Mouse (Mus musculus) liver, adult 10 weeks (tissue): ENCODE measurements around the gene Smc1b. TPM values are rescaled to one million over a fixed set of nuclear protein-coding genes. Genes with fewer than 3 reads are reported as not detected.

Experiments
- polyA plus RNA-seq: library from polyadenylated mRNA; stranded (reverse); fragments of 350-450 nt; fragmentation: Illumina TruSeq; extraction: RNeasy Lipid Tissue Mini Kit (QIAGEN cat#74804); gene quantifications from one replicate; pipeline ENCODE4 v1.2.3, GENCODE M21; 2014; ENCODE audit warnings: low read depth, low replicate concordance

The Smc1b gene
- 0.66 TPM for polyA plus RNA-seq

GRCm38 (mm10) chr15:85131275-85132192, at the start of gene Smc1b, which contains the start of gene Ribc2:
Gene Smc1b, minus strand, starts transcription at chr15:85131964.
Gene Ribc2, plus strand, starts transcription at chr15:85132078.

GRCm38 (mm10) chr15:85028648-85029047, 103.1 kb downstream of the Smc1b start, which contains the start of gene Fam118a:
Gene Fam118a, plus strand, starts transcription at chr15:85028948.

DNA sequence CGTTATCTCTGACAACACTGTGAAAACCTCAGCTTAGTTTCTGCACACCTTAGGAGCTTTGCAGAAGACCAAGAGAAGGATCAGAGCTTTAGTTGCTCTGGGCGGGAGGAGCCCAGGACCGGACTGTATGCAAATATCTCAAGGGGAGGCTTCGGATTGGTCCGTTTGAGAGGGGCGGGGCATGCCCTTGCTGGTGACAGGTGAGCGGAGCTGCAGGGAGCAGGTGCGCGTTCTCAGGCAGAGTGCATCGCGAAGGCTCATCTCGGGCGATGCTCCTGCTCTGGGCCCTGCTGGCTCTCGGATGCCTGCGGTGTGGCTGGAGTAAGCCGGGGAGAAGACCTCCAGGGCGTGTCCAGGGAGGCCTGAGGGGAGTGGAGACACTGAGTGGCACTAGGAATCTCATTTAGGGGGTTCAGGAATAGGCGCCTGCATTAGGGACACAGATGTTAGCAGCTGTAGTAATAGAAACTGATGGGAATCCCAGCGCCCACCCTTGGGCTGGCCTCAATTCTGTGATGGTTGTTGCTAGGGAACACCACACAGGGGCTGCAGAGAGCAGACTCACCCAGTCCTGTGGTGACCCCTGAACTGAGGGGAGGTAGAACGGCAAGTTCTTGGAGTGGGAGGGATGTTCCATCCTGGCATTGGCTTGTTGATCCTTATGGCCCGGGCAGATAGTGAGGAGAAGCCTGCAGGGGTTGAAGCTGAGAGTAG, 114.7 kb downstream of the Smc1b start, which contains the start of gene Upk3a:
Gene Upk3a, plus strand, starts transcription at position 191 of the 714 bp plus-strand sequence.

Other genes with a start within 250 kb of the Smc1b start
- gene Gm29666, start 211.9 kb downstream of the Smc1b start, polyA plus RNA-seq = 0.08 TPM
- 7.9 TPM for gene Nup50, start 208.6 kb downstream of the Smc1b start, polyA plus RNA-seq
- gene 5031439G07Rik, start 143.4 kb downstream of the Smc1b start, polyA plus RNA-seq = 7.7 TPM
- not detected for gene Upk3a, start 114.8 kb downstream of the Smc1b start, polyA plus RNA-seq
- 2.9 TPM for gene Fam118a, start 103.0 kb downstream of the Smc1b start, polyA plus RNA-seq
- not detected for gene Ribc2, start 114 bp upstream of the Smc1b start, polyA plus RNA-seq
- 0.13 TPM for gene Fbln1, start 74.0 kb upstream of the Smc1b start, polyA plus RNA-seq
- gene Atxn10, start 204.3 kb upstream of the Smc1b start, polyA plus RNA-seq = 79.2 TPM